Mouse (Mus musculus) lung, postnatal 4 days (tissue): Measurements from ENCODE around the gene Ube2d3.
"Not testable (repeated sequence)": the region's sequence is repeated elsewhere in the genome, so short reads cannot be mapped to it uniquely, and the experiment has no call there.

ENCODE experiments used
- DNase-seq, 2 experiments: peaks; one replicate each; pipeline ENCODE4 v3.0.0; 2021

The Ube2d3 gene

DNA sequence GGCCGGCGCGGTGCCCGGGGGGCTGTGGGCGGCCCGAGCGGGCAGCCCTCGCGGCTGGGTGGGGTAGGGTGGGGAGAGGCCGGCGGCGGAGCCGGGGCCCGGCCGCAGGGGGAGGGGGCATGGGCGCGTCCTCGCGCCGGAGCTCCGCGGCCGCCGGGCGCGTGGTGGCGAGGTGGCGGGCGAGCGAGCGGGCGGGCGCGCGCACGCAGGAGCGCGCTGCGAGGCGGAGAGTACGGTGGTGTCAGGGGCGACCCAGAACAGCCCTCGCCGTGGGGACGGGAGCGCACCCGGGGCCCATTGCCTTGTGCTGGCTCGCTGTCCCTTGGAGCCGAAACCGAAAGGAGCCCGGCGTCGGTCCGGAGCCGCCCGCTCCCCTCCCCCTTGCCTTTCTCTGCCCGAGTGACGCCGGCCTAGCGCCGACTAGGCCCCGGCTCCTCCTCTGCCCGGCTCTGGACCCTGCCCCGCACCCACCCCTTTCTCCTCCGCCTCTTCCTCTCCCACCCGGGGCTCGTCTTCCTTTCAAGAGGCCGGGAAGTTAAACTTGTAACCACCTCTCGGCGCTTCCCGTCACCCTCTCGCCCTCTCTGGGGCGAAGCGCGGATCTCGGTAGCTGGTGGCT is 1.1 kb downstream of the Ube2d3 start:
- DNase-seq, result peak; percentile 91 to 93

DNA sequence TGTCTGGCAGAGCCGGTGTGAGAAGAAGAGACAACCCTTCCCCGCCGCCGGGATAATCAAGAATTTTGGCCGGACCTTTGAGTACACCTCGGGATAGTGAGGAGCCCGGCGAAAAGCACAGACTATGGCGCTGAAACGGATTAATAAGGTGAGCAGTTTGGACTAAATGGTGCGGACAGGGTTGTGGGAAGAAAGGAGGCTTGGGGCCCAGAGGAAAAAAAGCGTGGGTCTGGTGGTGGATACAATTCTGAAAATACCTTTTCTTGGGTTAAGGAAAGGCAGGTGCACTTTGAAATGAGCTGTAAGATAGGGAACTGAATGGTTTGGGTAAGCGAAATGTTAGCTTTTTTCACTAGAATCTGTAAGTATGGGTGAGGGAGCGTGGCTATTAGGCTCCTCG is 1.7 kb downstream of the Ube2d3 start:
- no peak for DNase-seq

DNA sequence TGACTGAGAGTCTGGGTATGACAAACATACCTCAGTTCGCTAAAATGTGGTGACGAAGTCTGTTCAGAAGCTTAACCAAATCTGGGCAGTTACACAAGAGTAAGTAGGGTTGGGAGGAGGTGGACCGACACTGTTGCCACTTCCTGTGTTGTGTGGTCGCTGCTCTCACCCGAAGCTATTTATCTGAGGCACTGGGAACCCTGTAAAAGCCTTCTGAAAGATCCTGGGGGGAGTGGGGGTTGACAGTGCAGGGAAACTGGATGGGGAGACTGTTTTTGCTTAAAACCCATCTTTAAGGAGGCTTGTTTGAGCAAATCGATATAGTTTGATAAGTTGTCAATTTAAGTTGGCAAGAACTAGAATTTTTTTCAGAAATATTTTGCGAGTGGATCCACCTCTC is 2.3 kb downstream of the Ube2d3 start:
- peak; percentile 52 to 61 for DNase-seq

DNA sequence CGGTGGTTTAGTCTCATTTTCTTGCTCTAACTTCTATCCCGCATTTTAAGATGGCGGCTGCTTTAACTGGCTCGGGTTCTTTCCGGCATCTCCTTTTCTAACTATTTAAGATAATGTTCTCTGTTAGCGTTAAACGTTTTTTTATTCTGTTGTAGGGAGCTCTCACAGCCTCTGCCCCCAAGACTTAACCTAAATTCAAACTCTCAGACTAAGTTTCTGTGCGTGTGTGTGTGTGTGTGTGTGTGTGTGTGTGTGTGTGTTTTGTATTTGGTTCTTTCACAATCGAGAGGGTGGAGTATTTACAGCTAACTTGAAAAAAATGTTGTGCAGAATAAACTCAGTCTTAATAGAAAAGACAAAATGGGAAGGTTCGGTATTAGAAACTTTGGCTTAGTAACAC is 2.7 kb downstream of the Ube2d3 start:
- DNase-seq, result no peak

DNA sequence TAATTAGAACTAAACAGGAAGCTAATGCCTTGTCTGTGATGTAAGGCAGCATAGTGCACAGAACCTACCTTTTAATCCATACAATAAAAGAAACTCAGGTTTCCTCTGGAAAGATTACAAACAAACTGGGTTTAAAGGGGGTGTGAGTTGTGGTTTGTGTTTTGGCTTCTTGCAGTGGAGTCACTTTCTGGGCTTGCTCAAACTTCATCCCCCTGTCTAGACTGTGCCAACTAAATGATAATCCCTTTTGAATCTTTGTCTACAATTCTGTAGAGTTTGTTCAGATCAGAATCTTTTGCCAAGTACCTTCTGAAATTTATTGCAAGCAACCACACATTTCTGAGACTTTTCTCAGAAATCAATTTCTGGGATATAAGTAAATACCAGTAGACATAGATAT is 7.0 kb downstream of the Ube2d3 start:
- no peak for DNase-seq

DNA sequence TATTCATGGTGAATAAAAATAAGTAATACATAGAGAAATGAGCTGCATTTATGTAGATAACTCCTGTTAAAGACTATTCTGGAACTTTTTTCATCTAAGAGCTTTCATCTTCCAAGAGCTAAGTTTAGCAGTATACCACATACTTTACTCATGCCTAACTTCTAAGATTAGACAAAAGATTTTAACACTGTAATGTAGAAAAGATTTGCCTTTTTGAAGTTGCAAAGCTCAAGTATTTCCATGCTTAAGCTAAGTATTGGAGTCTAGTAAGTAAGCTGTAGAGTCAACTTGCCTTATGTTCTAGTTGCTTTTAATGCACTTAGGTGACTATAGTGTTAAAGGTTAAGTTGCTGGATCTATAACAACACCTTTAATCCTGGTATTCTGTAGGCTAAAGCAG is 21.0 kb downstream of the Ube2d3 start:
- no peak for DNase-seq

DNA sequence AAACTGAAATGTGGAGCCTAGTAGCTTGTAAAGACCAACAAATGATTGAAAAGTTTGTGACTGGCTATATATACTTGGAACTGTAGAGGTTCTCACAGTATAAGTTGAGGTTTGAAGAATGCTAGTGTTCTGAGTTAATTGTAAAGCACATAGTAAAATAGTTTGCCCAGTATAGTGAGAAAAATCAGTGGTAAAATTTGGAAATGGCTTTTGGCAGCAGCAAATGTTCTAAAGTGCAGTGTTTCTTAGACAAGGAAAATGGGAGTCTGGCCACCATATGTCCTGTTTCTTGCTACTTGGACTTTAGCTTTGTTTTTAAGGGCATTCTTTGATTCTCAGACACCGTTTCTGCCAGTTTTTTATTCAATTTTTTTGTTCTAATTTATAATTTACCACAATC is 30.5 kb downstream of the Ube2d3 start:
- no peak for DNase-seq

DNA sequence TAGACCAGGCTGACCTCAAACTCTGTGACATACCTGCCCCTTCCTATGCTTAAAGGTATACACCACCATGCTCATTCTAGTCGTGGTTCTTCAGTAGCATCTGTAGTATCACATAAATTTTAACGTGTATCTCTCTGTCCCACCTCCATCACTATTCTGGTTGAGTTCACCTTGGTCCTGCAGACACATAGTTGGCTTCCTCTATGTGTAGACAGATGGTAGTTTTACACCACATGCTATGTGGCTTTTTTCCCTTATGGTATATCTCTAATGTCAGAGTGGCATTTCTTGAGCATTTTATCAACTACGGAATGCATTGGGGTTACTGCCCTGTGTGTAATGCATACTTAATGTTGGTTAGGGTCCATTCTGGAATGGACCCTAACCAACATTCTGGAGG is 31.2 kb downstream of the Ube2d3 start:
- DNase-seq, result no peak

DNA sequence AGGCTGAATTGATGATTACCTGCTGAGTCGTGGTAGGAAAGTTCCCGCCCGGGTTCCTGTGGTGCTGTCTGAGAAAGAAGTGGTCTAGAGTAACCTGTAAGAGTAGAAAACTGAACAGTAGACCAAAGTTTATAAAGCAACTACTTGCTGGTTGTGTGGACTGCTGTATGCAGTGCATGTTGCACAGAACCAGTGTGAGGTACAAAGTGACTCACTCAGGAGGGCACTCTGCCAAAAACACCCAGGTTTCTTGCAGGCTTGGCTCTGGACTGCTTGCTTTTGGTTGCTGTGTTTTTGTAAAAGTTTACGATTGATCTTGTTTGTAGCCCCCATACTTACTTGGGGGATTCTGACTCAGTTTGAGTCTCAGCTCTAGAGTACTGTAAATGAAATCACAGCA is 32.0 kb downstream of the Ube2d3 start:
- DNase-seq, result peak; percentile 34 to 58

DNA sequence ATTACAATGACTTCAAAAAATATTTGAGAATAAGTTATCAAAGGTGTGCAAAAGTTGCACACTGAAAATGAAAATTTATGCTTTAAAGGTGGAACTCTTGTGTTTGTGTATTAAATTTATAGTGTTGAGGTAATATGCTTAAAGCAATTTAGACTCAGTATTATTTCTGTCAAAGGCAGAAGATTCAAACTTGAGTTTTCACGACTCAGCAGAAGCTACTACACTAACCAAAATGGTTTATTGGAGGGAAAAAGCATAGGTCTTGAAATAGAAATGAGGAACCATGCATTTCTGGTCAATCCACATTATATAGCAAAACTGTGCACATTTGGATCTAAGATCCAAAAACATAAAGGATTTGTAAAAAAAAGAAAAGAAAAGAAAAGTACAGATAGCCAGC is 32.9 kb downstream of the Ube2d3 start:
- DNase-seq, result no peak

DNA sequence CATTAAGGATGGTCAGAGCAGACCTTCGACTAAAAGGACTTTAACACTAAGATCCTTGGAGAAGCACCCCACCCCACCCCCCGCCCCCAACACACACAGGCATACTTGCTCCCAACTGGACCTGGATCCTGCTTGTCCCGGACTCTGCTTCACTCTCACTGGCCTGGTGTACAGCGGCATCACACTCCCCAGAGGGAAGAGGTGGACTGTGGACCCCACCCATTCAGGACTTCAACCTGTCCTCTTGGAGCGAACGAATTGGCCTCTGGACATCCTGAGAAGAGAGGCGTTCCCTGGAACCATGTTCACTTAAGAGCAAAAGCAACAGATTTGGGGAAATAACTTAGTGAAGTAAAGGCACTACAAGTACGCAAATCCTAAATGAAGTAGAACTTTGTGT is 37.1 kb downstream of the Ube2d3 start:
- DNase-seq, result no peak

DNA sequence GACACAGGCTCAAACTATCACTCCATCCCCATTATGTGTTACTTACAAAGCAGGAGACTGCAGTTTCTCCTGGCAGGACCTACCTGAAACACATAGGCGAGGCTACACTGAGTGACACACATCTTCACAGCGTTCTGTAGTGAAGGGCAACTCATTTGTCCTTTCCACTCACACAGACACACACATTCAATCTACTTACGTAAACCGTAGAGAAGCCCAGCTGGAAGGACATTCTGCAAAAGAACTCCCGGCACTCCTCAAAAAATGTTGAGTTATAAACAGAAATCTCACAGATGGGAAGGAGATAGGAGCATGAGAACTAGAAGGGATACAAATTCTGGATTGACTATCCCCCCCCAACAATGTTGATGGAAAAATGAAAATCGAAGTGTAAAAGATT is 38.3 kb downstream of the Ube2d3 start:
- no peak for DNase-seq

DNA sequence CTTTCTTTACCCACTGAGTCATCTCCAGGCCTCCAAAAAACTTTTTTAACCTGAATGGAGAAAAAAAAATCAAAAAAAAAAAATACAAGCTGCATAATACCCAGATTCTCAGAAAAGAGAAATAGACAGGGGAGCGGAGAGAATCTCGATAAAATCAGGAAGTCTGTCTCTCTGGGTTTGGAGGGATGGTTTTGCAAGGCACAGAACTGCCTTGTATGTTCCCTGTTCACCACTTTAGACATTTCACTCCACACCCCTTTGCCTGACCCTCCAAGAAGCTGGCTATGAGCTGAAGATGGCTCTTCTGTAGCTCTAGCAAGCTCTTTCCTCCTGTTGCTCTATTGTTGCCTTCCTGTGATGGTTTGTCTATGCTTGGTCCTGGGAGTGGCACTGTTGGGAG is 39.0 kb downstream of the Ube2d3 start:
- DNase-seq, result no peak

DNA sequence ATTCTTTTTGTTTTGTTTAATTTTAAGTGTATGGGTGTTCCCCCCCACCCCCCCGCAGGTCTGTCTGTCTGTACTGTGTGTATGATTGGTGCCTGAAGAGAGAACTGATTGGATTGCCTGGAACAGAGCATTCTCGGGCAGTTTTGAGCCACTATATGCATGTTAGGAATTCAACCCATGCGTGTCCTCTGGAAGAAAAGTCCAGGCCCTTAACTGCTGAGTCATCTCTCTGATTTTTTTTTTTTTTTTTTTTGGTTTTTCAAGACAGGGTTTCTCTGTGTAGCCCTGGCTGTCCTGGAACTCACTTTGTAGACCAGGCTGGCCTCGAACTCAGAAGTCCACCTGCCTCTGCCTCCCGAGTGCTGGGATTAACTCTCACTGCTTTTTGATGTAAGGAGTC is 41.1 kb downstream of the Ube2d3 start:
- DNase-seq, result not testable (repeated sequence)

DNA sequence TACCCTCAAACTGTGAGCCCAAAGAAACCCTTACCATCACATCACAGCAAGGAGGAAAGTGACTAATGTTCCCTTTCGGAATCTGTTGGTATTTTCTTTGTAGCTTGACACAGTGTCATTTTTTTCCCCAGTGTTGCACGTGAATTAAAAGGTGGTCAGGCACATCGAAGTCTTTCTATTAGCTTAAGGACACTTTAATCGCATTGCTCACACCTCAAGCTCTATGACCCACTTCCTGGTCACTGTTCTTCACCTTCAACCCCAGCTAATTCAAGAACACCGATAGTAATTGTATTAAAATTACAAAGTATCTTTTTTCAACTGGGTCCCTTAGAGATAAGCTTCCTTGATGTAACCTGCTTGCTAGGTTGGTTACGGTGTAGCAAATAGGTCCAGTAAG is 42.8 kb downstream of the Ube2d3 start:
- no peak for DNase-seq

DNA sequence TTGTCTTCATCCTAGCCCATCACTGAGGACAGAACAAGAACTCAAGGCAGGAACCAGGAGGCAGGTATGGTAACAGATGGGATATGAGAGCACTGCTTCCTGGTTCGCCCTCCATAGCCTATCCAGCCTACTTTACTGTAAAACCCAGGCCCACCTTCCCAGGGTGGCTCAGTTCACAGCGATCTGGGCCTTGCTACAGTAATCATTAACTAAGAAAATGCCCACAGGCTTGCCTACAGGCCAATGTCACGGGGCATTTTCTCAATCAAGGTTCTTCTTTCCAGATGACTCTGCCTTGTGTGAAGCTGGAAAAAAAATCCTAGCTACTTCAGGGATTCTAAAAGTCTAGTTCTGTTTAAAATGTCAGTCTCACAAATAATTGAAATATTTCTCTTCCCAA is 43.7 kb downstream of the Ube2d3 start:
- no peak for DNase-seq

DNA sequence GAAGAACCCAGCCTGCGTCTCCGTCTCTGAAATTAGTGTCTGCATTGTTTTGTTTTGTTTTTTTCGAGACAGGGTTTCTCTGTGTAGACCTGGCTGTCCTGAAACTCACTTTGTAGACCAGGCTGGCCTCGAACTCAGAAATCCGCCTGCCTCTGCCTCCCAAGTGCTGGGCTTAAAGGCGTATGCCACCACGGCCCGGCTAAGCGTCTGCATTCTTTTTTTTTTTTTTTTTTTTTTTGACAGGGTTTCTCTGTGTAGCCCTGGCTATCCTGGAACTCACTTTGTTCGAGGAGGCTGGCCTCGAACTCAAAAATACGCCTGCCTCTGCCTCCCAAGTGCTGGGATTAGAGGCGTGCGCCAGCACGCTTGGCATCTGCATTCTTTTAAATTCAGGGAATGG is 46.7 kb downstream of the Ube2d3 start:
- not testable (repeated sequence) for DNase-seq

DNA sequence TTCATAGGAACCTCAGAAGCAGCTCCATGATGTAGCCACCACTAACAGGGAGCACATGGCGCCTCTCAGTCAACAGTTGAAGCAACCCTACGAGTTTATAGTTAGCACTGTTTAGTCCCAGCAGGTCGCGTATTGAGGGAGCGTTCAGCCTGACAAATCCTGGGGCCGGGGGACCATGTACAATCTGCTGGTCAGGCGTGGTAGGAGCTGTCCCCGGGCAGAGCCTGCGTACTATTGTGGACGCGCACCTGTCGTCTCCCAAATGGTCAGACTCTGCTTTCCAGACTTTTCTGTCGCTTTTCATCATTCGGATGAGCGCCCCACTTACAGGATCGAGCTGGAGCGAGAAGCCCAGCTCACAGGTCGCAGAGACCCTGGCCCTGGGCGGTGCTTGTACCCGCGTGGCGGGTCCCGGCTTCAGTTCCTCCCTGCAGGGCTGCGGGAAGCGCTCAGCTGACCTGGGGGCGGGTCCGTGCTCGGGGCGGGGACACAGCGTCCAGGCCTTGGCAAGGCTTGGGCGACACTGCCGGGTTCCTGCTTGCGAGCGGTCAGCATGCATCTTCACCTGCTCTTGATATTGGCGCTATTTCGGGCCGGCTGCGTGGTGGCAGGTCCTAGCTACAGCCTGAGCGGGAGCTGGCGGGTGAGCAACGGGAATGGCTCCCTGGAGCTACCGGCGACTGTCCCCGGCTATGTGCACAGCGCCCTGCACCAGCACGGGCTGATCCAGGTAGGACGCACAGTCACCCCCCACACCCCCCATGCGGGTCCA is 47.4 kb downstream of the Ube2d3 start, which contains the start of gene Manba:
Gene Manba, plus strand, starts transcription at position 484 of the 772 bp plus-strand sequence.
- DNase-seq, result peak; percentile 80 to 83

DNA sequence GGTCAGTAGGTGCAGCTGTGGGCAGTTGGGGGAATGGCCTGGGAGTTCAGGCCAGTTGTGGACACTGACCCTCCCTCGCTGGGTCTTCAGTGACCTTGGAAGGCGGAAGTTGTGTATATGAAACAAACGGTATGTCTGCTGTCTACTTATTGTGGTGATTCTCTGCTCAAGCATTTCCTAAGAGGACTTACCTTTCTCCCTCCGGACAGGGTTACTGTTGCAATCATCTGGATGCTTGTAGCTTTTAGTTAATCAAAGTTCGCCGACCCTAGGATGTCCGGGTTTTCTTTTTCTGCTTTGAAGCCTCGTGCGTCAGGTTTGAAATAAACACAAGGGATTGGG is 47.9 kb downstream of the Ube2d3 start:
- no peak for DNase-seq

DNA sequence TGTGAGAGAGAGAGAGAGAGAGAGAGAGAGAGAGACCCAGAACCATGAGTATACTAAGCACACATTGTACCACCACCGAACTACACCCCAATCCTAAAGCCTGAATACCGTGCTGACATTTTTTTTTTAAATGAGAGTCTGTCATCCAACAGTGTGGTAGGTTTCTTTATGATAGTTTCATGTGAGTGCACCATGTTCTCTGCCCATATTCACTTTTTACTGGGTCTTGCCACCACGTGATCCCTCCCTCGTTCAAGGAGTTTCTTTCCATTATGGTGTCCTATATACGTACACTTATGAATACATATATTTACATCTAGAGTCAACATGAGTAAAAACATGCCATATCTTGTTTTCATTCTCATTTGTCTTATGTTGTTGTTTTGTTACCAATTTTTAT is 48.4 kb downstream of the Ube2d3 start:
- DNase-seq, result no peak

DNA sequence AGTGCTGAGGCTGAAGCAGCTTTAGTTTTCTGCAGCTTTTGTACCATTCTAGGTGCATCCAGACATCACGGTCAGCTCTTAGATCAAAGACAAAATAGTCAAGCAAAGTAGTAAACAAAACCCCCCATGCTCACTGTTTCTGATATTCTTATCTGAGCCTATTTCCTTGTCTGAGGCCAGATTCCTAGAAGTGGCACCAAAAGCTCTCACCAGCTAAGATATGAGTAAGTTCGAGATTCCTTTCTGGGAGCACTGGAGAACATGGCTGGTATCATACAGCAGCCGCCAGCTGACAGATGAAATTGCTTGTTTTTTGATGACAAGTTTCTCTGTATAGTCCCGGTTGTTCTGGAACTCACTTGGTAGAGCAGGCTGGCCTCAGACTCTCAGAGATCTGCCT is 49.9 kb downstream of the Ube2d3 start:
- DNase-seq, result no peak

DNA sequence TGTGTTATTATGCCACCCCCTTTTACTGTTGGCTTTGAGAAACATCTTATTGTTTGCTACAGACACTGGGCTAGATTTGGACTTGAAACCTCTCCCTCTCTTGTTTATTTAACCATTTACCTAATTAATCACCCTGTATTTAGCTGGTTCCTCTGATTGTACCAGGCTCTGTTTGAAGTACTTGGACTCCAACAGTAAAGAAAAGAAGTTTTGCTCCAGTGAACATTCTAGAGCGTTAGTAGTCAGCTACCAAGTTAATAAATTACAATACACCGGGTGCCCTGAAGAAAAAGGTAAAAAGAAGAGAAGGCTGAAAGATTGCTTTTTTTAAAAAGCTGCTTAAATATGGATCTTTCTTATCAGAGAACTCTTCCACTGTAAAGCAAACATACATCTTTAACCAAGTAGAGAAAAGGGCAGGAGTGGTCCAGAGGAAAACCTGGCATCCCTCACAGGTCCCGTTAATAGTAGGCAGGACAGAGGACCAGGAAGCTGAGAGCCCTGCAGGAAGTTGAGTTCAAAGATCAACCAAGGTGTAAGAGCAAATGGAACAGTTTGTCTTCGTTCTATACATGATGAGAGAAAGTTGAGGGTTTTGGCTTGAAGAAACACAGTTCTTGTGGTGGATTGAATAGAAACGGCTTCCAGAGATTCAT is 52.0 kb downstream of the Ube2d3 start:
- DNase-seq, result no peak

DNA sequence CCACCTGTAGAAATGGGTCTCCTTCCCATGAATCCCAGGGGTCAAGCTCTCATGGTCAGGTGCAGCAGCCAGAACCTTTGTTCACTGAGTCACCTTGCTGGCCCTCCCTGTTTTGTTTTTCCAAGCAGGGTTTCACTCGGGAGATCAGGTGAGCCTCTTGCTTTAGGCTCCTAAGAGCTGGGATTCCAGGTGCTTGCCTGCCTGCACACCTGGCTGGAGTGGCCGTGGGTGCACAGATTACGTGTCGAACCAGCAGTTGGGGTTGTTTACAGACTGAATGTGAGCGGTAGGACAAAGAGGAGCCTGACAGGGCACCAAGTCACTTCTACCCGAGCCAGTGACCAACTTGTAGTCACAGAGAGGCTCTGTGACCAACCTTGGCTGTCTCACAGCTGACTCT is 53.2 kb downstream of the Ube2d3 start:
- DNase-seq, result no peak

DNA sequence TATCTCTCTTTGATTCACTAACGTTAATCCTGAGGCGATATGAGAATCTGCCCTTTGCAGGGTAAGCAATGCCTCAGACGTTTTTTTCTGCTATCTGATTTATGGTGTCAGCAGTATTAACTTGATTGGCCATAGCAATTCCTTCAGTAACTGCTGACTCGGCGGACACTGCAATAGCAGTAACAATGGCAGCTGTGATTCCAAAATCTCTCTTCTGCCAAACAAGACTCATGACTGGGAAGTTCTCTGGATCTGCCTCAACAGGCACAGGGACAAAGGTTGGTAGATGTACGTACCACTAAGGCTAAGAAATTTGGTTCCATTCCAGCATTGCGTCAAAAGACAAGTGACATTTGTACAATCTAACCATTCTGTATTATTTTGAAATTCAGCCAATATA is 55.4 kb downstream of the Ube2d3 start:
- not testable (repeated sequence) for DNase-seq
